Mouse (Mus musculus): ENCODE measurements around the gene St6galnac6. TPM values are rescaled to one million over a fixed set of nuclear protein-coding genes. Genes with fewer than 3 reads are reported as not detected.

Gene St6galnac6
- polyA plus RNA-seq, 1 experiment: 0.89 TPM

GRCm38 (mm10) chr2:32620682-32621516 lies 21.4 kb downstream of the St6galnac6 start:
- Histone ChIP-seq H3K4me1 (ENCODE audit: control insufficient read depth) (peaks cover 31% of the 10 kb centered on the region), H3K27me3 (ENCODE audit: control insufficient read depth) (no peaks in the 10 kb centered on the region), H3K36me3 (ENCODE audit: control insufficient read depth) (peaks cover 26% of the 10 kb centered on the region), H3K4me3 (replicated peaks) (no peak overlapping the region), H3K9me3 (ENCODE audit: control insufficient read depth, low read length) (peaks cover 5% of the 10 kb centered on the region)
- no peak for TF ChIP-seq GATA1 (IDR thresholded peaks at IDR 0.05; ENCODE audit: low read length)
- TF ChIP-seq TAL1 (IDR thresholded peaks at IDR 0.05; ENCODE audit: low read length): no peak

GRCm38 (mm10) chr2:32621517-32621859 lies 22.0 kb downstream of the St6galnac6 start, which contains the start of gene Ak1:
TSS of gene Ak1 (plus strand) at chr2:32621758.
- H3K9me3 ChIP-seq (ENCODE audit: control insufficient read depth, low read length): peaks cover 5% of the 10 kb centered on the region
- TF ChIP-seq GATA1 (IDR thresholded peaks at IDR 0.05; ENCODE audit: low read length): no peak
- TF ChIP-seq TAL1 (IDR thresholded peaks at IDR 0.05; ENCODE audit: low read length): no peak
- H3K27me3 ChIP-seq (ENCODE audit: control insufficient read depth): no peaks in the 10 kb centered on the region
- peaks cover 34% of the 10 kb centered on the region for H3K4me1 ChIP-seq (ENCODE audit: control insufficient read depth)
- peaks cover 24% of the 10 kb centered on the region for H3K36me3 ChIP-seq (ENCODE audit: control insufficient read depth)
- H3K4me3 ChIP-seq (replicated peaks): no peak within 1 kb of the TSS

GRCm38 (mm10) chr2:32624111-32624748 lies 24.7 kb downstream of the St6galnac6 start:
- no peak for TF ChIP-seq TAL1 (IDR thresholded peaks at IDR 0.05; ENCODE audit: low read length)
- TF ChIP-seq GATA1 (IDR thresholded peaks at IDR 0.05; ENCODE audit: low read length): no peak
- Histone ChIP-seq H3K4me3 (replicated peaks) (no peak overlapping the region), H3K27me3 (ENCODE audit: control insufficient read depth) (no peaks in the 10 kb centered on the region), H3K4me1 (ENCODE audit: control insufficient read depth) (peaks cover 40% of the 10 kb centered on the region), H3K9me3 (ENCODE audit: control insufficient read depth, low read length) (no peaks in the 10 kb centered on the region), H3K36me3 (ENCODE audit: control insufficient read depth) (peaks cover 2% of the 10 kb centered on the region)

GRCm38 (mm10) chr2:32625212-32625872 lies 25.8 kb downstream of the St6galnac6 start:
- H3K36me3 ChIP-seq (ENCODE audit: control insufficient read depth): no peaks in the 10 kb centered on the region
- TF ChIP-seq TAL1 (IDR thresholded peaks at IDR 0.05; ENCODE audit: low read length) (no peak), GATA1 (IDR thresholded peaks at IDR 0.05; ENCODE audit: low read length) (no peak)
- peak overlapping the region; percentile 34 for H3K4me3 ChIP-seq (replicated peaks)
- no peaks in the 10 kb centered on the region for H3K27me3 ChIP-seq (ENCODE audit: control insufficient read depth)
- H3K9me3 ChIP-seq (ENCODE audit: control insufficient read depth, low read length): no peaks in the 10 kb centered on the region
- H3K4me1 ChIP-seq (ENCODE audit: control insufficient read depth): peaks cover 38% of the 10 kb centered on the region

GRCm38 (mm10) chr2:32625873-32626694 lies 26.6 kb downstream of the St6galnac6 start:
- H3K9me3 ChIP-seq (ENCODE audit: control insufficient read depth, low read length): no peaks in the 10 kb centered on the region
- TF ChIP-seq TAL1 (IDR thresholded peaks at IDR 0.05; ENCODE audit: low read length) (no peak), GATA1 (IDR thresholded peaks at IDR 0.05; ENCODE audit: low read length) (no peak)
- peaks cover 31% of the 10 kb centered on the region for H3K4me1 ChIP-seq (ENCODE audit: control insufficient read depth)
- no peaks in the 10 kb centered on the region for H3K36me3 ChIP-seq (ENCODE audit: control insufficient read depth)
- no peak overlapping the region for H3K4me3 ChIP-seq (replicated peaks)
- no peaks in the 10 kb centered on the region for H3K27me3 ChIP-seq (ENCODE audit: control insufficient read depth)

- Histone ChIP-seq H3K36me3 (ENCODE audit: control insufficient read depth) (no peaks in the 10 kb centered on the region), H3K4me1 (ENCODE audit: control insufficient read depth) (peaks cover 25% of the 10 kb centered on the region), H3K9me3 (ENCODE audit: control insufficient read depth, low read length) (no peaks in the 10 kb centered on the region), H3K4me3 (replicated peaks) (no peak overlapping the region), H3K27me3 (ENCODE audit: control insufficient read depth) (no peaks in the 10 kb centered on the region)
- no peak for TF ChIP-seq GATA1 (IDR thresholded peaks at IDR 0.05; ENCODE audit: low read length)
- TF ChIP-seq TAL1 (IDR thresholded peaks at IDR 0.05; ENCODE audit: low read length): no peak
Observed at GRCm38 (mm10) chr2:32627266-32628043, 27.9 kb downstream of the St6galnac6 start.

- Histone ChIP-seq H3K4me3 (replicated peaks) (no peak overlapping the region), H3K27me3 (ENCODE audit: control insufficient read depth) (no peaks in the 10 kb centered on the region), H3K9me3 (ENCODE audit: control insufficient read depth, low read length) (no peaks in the 10 kb centered on the region), H3K4me1 (ENCODE audit: control insufficient read depth) (peaks cover 25% of the 10 kb centered on the region), H3K36me3 (ENCODE audit: control insufficient read depth) (no peaks in the 10 kb centered on the region)
- TF ChIP-seq TAL1 (IDR thresholded peaks at IDR 0.05; ENCODE audit: low read length) (no peak), GATA1 (IDR thresholded peaks at IDR 0.05; ENCODE audit: low read length) (no peak)
Observed at GRCm38 (mm10) chr2:32628044-32628550, 28.6 kb downstream of the St6galnac6 start.

- Histone ChIP-seq H3K4me1 (ENCODE audit: control insufficient read depth) (peaks cover 25% of the 10 kb centered on the region), H3K36me3 (ENCODE audit: control insufficient read depth) (no peaks in the 10 kb centered on the region), H3K4me3 (replicated peaks) (no peak overlapping the region), H3K9me3 (ENCODE audit: control insufficient read depth, low read length) (no peaks in the 10 kb centered on the region), H3K27me3 (ENCODE audit: control insufficient read depth) (no peaks in the 10 kb centered on the region)
- TF ChIP-seq TAL1 (IDR thresholded peaks at IDR 0.05; ENCODE audit: low read length): no peak
- TF ChIP-seq GATA1 (IDR thresholded peaks at IDR 0.05; ENCODE audit: low read length): no peak
Observed at GRCm38 (mm10) chr2:32628729-32629128, 29.2 kb downstream of the St6galnac6 start.

Data from erythroblast, embryonic 14.5 days (primary cell).